Mouse (Mus musculus) intestine, embryonic 14.5 days (tissue): ENCODE results near the gene Rcc2. TPM values are rescaled to one million over a fixed set of nuclear protein-coding genes. Genes with fewer than 3 reads are reported as not detected.
A peak's percentile ranks its signal among the peaks of the same experiment; 100 is the strongest.

Source experiments
- ATAC-seq: fragments of 200-750 bp; cut with Nextera tagmentation; replicated peaks from 2 replicates; pipeline ENCODE4 v1.8.0; 2017; ENCODE audit warnings: low read depth, moderate number of reproducible peaks, moderate TSS enrichment, moderate library complexity; ENCODE audit not compliant: low FRiP score, low TSS enrichment
- DNase-seq: peaks from one replicate; pipeline ENCODE4 v3.0.0-alpha.2; 2018; ENCODE audit warnings: low spot score
- H3K27ac ChIP-seq: fragments of 300-500 bp; sonication (generic); 2 replicates; pipeline ENCODE4 v1.5.1; 2014; ENCODE audit warnings: low read depth, mild to moderate bottlenecking, control low read depth
- H3K27me3 ChIP-seq: fragments of 300-500 bp; sonication (generic); replicated peaks from 2 replicates; pipeline ENCODE4 v1.6.1; 2014; ENCODE audit warnings: low read length, control low read depth; ENCODE audit not compliant: control insufficient read depth, insufficient read depth
- H3K36me3 ChIP-seq: fragments of 300-500 bp; sonication (generic); 2 replicates; pipeline ENCODE4 v1.6.1; 2014; ENCODE audit warnings: low read length, control low read depth; ENCODE audit not compliant: control insufficient read depth, insufficient read depth
- H3K4me1 ChIP-seq: fragments of 300-500 bp; sonication (generic); replicated peaks from 2 replicates; pipeline ENCODE4 v1.6.1; 2014; ENCODE audit warnings: low read length, control low read depth, mixed read lengths; ENCODE audit not compliant: control insufficient read depth, insufficient read depth
- H3K4me2 ChIP-seq: fragments of 300-500 bp; sonication (generic); 2 replicates; pipeline ENCODE4 v1.6.1; 2014; ENCODE audit warnings: low read length
- H3K4me3 ChIP-seq: fragments of 300-500 bp; sonication (generic); 2 replicates; pipeline ENCODE4 v1.5.1; 2014; ENCODE audit warnings: low read depth, low read length, control low read depth, mixed read lengths
- H3K9ac ChIP-seq: fragments of 300-500 bp; sonication (generic); 2 replicates; pipeline ENCODE4 v1.6.1; 2014; ENCODE audit warnings: mild to moderate bottlenecking, low read length
- H3K9me3 ChIP-seq: fragments of 300-500 bp; sonication (generic); 2 replicates; pipeline ENCODE4 v1.6.1; 2016; ENCODE audit warnings: low read length, control low read depth; ENCODE audit not compliant: control insufficient read depth
- WGBS: fragments of 180-500 bp; shearing (Covaris S2); extraction: QIAGEN DNeasy Blood & Tissue Kit; methylation state at CpG from one replicate; pipeline ENCODE4 v1.1.7; 2014; 5-methylcytosine and 5-hydroxymethylcytosine counted together
- microRNA-seq: library from miRNA; unstranded; fragments of <30 nt; microRNA quantifications from one replicate; pipeline ENCODE4, GENCODE M21; 2016
- polyA plus RNA-seq: library from polyadenylated mRNA; unstranded; fragments of >200 nt; fragmentation: Nextera tagmentation; extraction: Ambion mirVana; gene quantifications from 2 replicates; pipeline ENCODE4 v1.2.1, GENCODE M21; 2014

Gene Rcc2
- polyA plus RNA-seq, 1 experiment from 2014 or later: 30.7 TPM

- Histone ChIP-seq H3K36me3 (no peaks in the 10 kb centered on the region), H3K9me3 (no peaks in the 10 kb centered on the region), H3K27ac (no peak overlapping the region), H3K4me1 (0 out of 2 replicates have a peak, but pooled peaks cover 3% of the 10 kb centered on the region), H3K27me3 (0 out of 2 replicates have a peak, but pooled peaks cover 3% of the 10 kb centered on the region), H3K4me2 (peak overlapping the region; percentile 38), H3K4me3 (peak overlapping the region; percentile 4), H3K9ac (0 out of 2 replicates have a peak overlapping the region, but pooled peaks have one; percentile 30)
- no peak for ATAC-seq
- DNase-seq: peak; percentile 72
- 12% methylated on average over 13 of the region's 13 CpGs for WGBS
These were observed 70.1 kb downstream of the Rcc2 start for GRCm38 (mm10) chr4:140770433-140770832.

- ATAC-seq: no peak
- Histone ChIP-seq H3K4me2 (no peak overlapping the region), H3K27ac (no peak overlapping the region), H3K27me3 (0 out of 2 replicates have a peak, but pooled peaks cover 3% of the 10 kb centered on the region), H3K9me3 (no peaks in the 10 kb centered on the region), H3K4me1 (0 out of 2 replicates have a peak, but pooled peaks cover 3% of the 10 kb centered on the region), H3K9ac (no peak overlapping the region), H3K4me3 (no peak overlapping the region), H3K36me3 (no peaks in the 10 kb centered on the region)
- no peak for DNase-seq
- 31% methylated on average over 4 of the region's 4 CpGs for WGBS
These were observed 70.8 kb downstream of the Rcc2 start for GRCm38 (mm10) chr4:140771091-140771490.

Small RNAs within 50 kb of the gene (microRNA-seq; reads per million reads assigned to microRNA genes)
- gene Gm23045: not detected
- gene Gm25951: not detected

Other genes starting within 250 kb of the Rcc2 start
- 15.2 and 16.3 TPM in 2 replicates for gene Arhgef10l, start 34.5 kb upstream of the Rcc2 start, polyA plus RNA-seq
- 0.07 TPM in 1 of 2 replicates, not detected in the other for gene Padi6, start 42.1 kb downstream of the Rcc2 start, polyA plus RNA-seq
- gene Padi4, start 73.7 kb downstream of the Rcc2 start, polyA plus RNA-seq: 2.2 TPM in 2 replicates
- gene Padi3, start 110.1 kb downstream of the Rcc2 start, polyA plus RNA-seq: 0.09 TPM in 1 of 2 replicates, not detected in the other
- gene Padi1, start 145.2 kb downstream of the Rcc2 start, polyA plus RNA-seq: 0.16 TPM in 1 of 2 replicates, not detected in the other
- 1.9 and 2.5 TPM in 2 replicates for gene Padi2, start 205.8 kb downstream of the Rcc2 start, polyA plus RNA-seq